Mouse (Mus musculus) kidney, postnatal 25 days (tissue): ENCODE results near the gene Pld2.

ENCODE experiments used
- DNase-seq, 2 experiments: peaks; one replicate each; pipeline ENCODE4 v3.0.0; 2021; ENCODE audit warnings: mixed read lengths in 2 of 2

Gene Pld2

GRCm38 (mm10) chr11:70579710-70580357 is 40.0 kb downstream of the Pld2 start:
- DNase-seq: no peak

GRCm38 (mm10) chr11:70580358-70580720 is 40.5 kb downstream of the Pld2 start:
- DNase-seq: no peak

GRCm38 (mm10) chr11:70580921-70581320 is 41.1 kb downstream of the Pld2 start:
- no peak for DNase-seq

- DNase-seq: no peak
These were observed 42.3 kb downstream of the Pld2 start for GRCm38 (mm10) chr11:70582196-70582595.

- DNase-seq: no peak
These were observed 43.3 kb downstream of the Pld2 start for GRCm38 (mm10) chr11:70583022-70583714.

GRCm38 (mm10) chr11:70583775-70584174 is 43.9 kb downstream of the Pld2 start:
- DNase-seq: no peak

- peak; percentile 80 to 93 for DNase-seq
These were observed 45.6 kb downstream of the Pld2 start for GRCm38 (mm10) chr11:70585457-70585856.

- no peak for DNase-seq
These were observed 46.4 kb downstream of the Pld2 start for GRCm38 (mm10) chr11:70586261-70586660.

- no peak for DNase-seq
These were observed 47.1 kb downstream of the Pld2 start for GRCm38 (mm10) chr11:70586954-70587353.

- no peak for DNase-seq
These were observed 51.9 kb downstream of the Pld2 start for GRCm38 (mm10) chr11:70591733-70592132.

- peak; percentile 51 to 74 for DNase-seq
These were observed 54.6 kb downstream of the Pld2 start for GRCm38 (mm10) chr11:70594253-70594989.

GRCm38 (mm10) chr11:70595638-70596037 is 55.8 kb downstream of the Pld2 start:
- DNase-seq: peak; percentile 16 to 54

GRCm38 (mm10) chr11:70596094-70596493 is 56.2 kb downstream of the Pld2 start:
- DNase-seq: no peak

- no peak for DNase-seq
These were observed 57.4 kb downstream of the Pld2 start for GRCm38 (mm10) chr11:70597301-70597700.

GRCm38 (mm10) chr11:70598451-70598953 is 58.6 kb downstream of the Pld2 start:
- no peak for DNase-seq

- DNase-seq: peak; percentile 80 to 87
These were observed 65.2 kb downstream of the Pld2 start for GRCm38 (mm10) chr11:70605024-70605566.

GRCm38 (mm10) chr11:70606717-70607116 is 66.9 kb downstream of the Pld2 start:
- no peak for DNase-seq

- DNase-seq: no peak
These were observed 67.7 kb downstream of the Pld2 start for GRCm38 (mm10) chr11:70607611-70608010.
